Mouse (Mus musculus): Measurements from ENCODE around the gene Arid1a. TPM values are rescaled to one million over a fixed set of nuclear protein-coding genes. Genes with fewer than 3 reads are reported as not detected.

Arid1a gene
- 288 to 326 TPM (median 300 TPM) in 4 replicates for total RNA-seq (2023; ENCODE audit: inconsistent age)

DNA sequence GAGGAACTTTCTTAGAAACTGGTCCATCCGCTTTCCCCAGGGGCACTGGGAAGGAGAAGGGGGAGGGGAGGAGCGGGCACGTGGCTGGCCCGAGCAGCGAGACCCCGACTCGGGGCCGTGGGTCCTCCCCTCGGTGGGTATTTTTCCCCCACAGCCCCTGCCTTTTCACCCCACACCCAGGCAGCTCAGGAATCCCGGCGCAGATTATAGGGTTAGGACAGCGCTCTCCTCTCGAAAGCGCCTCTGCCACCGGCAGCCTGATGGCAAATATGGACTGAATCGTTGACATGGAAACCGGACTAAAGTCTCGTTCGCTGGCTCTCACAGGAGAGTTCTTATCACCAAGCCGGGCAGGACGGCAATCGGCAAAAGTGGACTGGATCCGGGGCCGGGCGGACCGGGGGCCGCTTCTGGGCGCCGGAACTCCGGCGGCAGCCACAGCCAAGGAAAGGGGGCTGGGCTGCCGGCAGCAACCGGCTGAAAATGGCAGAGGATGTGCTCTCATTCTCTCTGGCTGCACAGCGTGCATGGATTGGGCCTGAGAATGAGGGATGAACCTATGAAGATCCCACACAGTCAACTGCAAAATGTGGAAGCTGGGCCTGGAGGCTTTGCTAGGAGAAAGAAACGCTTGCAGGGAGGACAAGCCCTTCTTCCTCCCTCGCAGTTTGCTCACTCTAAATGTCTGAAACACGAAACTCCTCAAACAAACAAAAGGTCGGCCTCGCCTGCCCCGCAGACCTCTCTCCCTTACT, at the start of gene Arid1a:
Gene Arid1a, minus strand, starts transcription at position 256 of the 755 bp plus-strand sequence.

DNA sequence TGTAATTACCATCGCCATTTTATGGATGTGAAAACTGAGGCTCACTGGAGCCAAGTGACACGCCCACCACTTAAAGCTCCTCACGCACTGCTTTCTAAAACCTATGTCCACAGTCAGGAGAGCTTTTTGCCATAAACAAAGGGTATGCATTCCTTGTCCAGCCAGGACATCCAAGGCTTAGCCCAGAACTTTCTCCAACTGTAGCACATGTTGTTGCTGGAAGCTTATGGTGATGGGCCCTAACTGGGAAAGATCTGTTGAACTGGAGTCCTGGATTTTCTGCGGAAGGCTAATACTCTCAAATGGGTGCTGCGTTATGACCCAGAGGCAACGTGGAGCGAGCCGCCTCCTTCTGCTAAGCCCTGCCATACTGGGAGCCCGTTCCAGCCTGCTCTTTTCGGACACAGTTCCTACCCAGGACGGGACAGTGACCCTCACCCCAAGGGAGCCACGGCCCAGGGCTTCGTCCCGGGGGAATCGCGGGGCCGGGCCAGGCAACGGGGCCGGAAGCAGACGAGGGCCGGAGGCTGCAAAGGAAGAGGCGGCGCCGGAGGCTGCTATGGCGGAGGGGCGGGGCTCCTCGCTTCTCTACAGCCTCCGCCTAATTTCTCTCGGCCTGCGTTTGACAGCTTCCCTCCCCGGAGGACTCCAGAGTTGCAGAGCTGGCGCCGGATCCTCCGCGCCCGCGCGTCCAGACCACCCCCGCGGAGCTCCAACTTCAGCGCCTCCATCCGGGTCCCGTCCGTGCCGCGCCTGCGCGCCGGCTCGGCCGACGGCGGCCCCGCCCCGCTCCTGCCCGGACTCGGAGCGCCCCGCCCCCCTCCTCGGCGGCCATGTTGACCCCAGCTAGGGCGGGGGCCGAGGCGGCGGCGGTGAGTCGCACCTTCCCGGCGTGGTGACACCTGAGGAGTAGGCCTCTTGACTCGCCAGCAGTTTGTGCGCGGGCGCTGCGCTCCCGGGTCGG, 84.4 kb downstream of the Arid1a start, which contains the start of gene Pigv:
Gene Pigv, minus strand, starts transcription at position 767 of the 964 bp plus-strand sequence.

DNA sequence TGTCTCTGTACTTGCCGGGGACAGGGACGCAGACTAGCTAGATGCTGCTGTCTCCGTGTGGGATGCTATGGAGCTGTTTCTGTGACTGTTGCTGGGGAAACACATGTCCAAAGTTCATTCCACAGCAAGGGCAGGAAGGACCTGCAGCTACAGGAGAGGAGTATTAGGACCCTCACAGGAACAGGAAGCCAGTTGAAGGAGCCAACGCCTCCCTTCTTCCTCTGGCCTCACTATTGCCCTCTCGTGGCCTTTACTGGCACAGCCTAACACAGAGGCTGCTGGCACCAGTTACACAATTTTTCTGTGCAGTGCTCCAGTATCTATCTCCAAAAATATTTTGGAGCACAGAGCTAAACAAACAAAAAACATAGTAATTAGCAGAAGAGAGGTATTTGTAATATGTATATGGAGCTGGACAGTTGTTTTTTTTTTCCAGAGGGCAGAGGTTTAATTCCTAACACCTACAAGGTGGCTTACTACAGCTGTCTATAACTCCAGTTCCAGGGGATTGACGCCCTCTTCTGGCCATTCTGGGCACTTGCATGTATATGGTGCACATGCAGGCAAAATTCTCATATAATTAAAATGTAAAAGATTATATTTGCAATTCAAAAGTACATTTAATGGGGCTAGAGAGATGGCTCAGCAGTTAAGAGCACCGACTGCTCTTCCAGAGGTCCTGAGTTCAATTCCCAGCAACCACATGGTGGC, 106.4 kb downstream of the Arid1a start, which contains the start of gene Zdhhc18:
Gene Zdhhc18, minus strand, starts transcription at position 166 of the 711 bp plus-strand sequence.

Other genes starting within 250 kb of the Arid1a start
- not detected in 4 replicates for gene Kdf1, start 237.8 kb downstream of the Arid1a start, total RNA-seq (2023; ENCODE audit: inconsistent age)
- gene Nudc, start 210.8 kb downstream of the Arid1a start, total RNA-seq (2023; ENCODE audit: inconsistent age) = 84.5 to 99.2 TPM (median 93.2 TPM) in 4 replicates
- not detected in 4 replicates for gene Nr0b2, start 203.4 kb downstream of the Arid1a start, total RNA-seq (2023; ENCODE audit: inconsistent age)
- gene Gpatch3, start 182.0 kb downstream of the Arid1a start, total RNA-seq (2023; ENCODE audit: inconsistent age) = 25.3 to 28.1 TPM (median 25.7 TPM) in 4 replicates
- 24.6 to 30.2 TPM (median 25.9 TPM) in 4 replicates for gene Gpn2, start 172.4 kb downstream of the Arid1a start, total RNA-seq (2023; ENCODE audit: inconsistent age)
- gene Sfn, start 154.6 kb downstream of the Arid1a start, total RNA-seq (2023; ENCODE audit: inconsistent age) = 40.0 to 53.1 TPM (median 48.7 TPM) in 4 replicates
- gene Zdhhc18, start 106.6 kb downstream of the Arid1a start, total RNA-seq (2023; ENCODE audit: inconsistent age) = 227 to 260 TPM (median 255 TPM) in 4 replicates
- 18.4 to 20.5 TPM (median 20.3 TPM) in 4 replicates for gene Pigv, start 84.1 kb downstream of the Arid1a start, total RNA-seq (2023; ENCODE audit: inconsistent age)
- 74.4 to 85.0 TPM (median 84.4 TPM) in 4 replicates for gene Rps6ka1, start 131.0 kb upstream of the Arid1a start, total RNA-seq (2023; ENCODE audit: inconsistent age)
- gene Hmgn2, start 211.9 kb upstream of the Arid1a start, total RNA-seq (2023; ENCODE audit: inconsistent age) = 309 to 333 TPM (median 320 TPM) in 4 replicates
- 28.5 to 32.2 TPM (median 30.8 TPM) in 4 replicates for gene Dhdds, start 244.1 kb upstream of the Arid1a start, total RNA-seq (2023; ENCODE audit: inconsistent age)

All from B cell, adult (primary cell).